Mouse (Mus musculus): ENCODE measurements at regions not wholly inside any gene's neighbourhood (a gene's known extent, or its start where the extent isn't known, plus 50 kb on each side); places are given as distances from the start of the nearest gene placed in this dataset.

GRCm38 (mm10) chr2:105521841-105522240 lies 122.7 kb upstream of the Rcn1 start:
- no peak for ATAC-seq (ENCODE audit: extremely low read depth, insufficient number of reproducible peaks, low FRiP score, poor library complexity, severe bottlenecking)

GRCm38 (mm10) chr2:105523297-105523802 lies 124.2 kb upstream of the Rcn1 start:
- no peak for ATAC-seq (ENCODE audit: extremely low read depth, insufficient number of reproducible peaks, low FRiP score, poor library complexity, severe bottlenecking)

GRCm38 (mm10) chr2:105525111-105525610 lies 126.0 kb upstream of the Rcn1 start:
- ATAC-seq (ENCODE audit: extremely low read depth, insufficient number of reproducible peaks, low FRiP score, poor library complexity, severe bottlenecking) = no peak

GRCm38 (mm10) chr2:105528535-105528934 lies 129.4 kb upstream of the Rcn1 start:
- ATAC-seq (ENCODE audit: extremely low read depth, insufficient number of reproducible peaks, low FRiP score, poor library complexity, severe bottlenecking) = no peak

GRCm38 (mm10) chr2:105544099-105544498 lies 124.6 kb upstream of the Pax6 start:
- ATAC-seq (ENCODE audit: extremely low read depth, insufficient number of reproducible peaks, low FRiP score, poor library complexity, severe bottlenecking) = no peak

GRCm38 (mm10) chr2:105552092-105552491 lies 116.6 kb upstream of the Pax6 start:
- ATAC-seq (ENCODE audit: extremely low read depth, insufficient number of reproducible peaks, low FRiP score, poor library complexity, severe bottlenecking) = no peak

GRCm38 (mm10) chr2:105586782-105587181 lies 81.9 kb upstream of the Pax6 start:
- ATAC-seq (ENCODE audit: extremely low read depth, insufficient number of reproducible peaks, low FRiP score, poor library complexity, severe bottlenecking) = no peak

- no peak for ATAC-seq (ENCODE audit: extremely low read depth, insufficient number of reproducible peaks, low FRiP score, poor library complexity, severe bottlenecking)
Observed at GRCm38 (mm10) chr2:105594131-105594530, 74.6 kb upstream of the Pax6 start.

GRCm38 (mm10) chr2:105604553-105605116 lies 64.1 kb upstream of the Pax6 start:
- no peak for ATAC-seq (ENCODE audit: extremely low read depth, insufficient number of reproducible peaks, low FRiP score, poor library complexity, severe bottlenecking)

GRCm38 (mm10) chr2:105607969-105608538 lies 60.6 kb upstream of the Pax6 start:
- ATAC-seq (ENCODE audit: extremely low read depth, insufficient number of reproducible peaks, low FRiP score, poor library complexity, severe bottlenecking) = no peak

GRCm38 (mm10) chr2:105608756-105609155 lies 59.9 kb upstream of the Pax6 start:
- no peak for ATAC-seq (ENCODE audit: extremely low read depth, insufficient number of reproducible peaks, low FRiP score, poor library complexity, severe bottlenecking)

- no peak for ATAC-seq (ENCODE audit: extremely low read depth, insufficient number of reproducible peaks, low FRiP score, poor library complexity, severe bottlenecking)
Observed at GRCm38 (mm10) chr2:105611014-105611413, 57.7 kb upstream of the Pax6 start.

- no peak for ATAC-seq (ENCODE audit: extremely low read depth, insufficient number of reproducible peaks, low FRiP score, poor library complexity, severe bottlenecking)
Observed at GRCm38 (mm10) chr2:105611651-105612050, 57.0 kb upstream of the Pax6 start.

GRCm38 (mm10) chr2:105612051-105612664 lies 56.5 kb upstream of the Pax6 start:
- ATAC-seq (ENCODE audit: extremely low read depth, insufficient number of reproducible peaks, low FRiP score, poor library complexity, severe bottlenecking) = no peak

- no peak for ATAC-seq (ENCODE audit: extremely low read depth, insufficient number of reproducible peaks, low FRiP score, poor library complexity, severe bottlenecking)
Observed at GRCm38 (mm10) chr2:105612706-105613105, 56.0 kb upstream of the Pax6 start.

GRCm38 (mm10) chr2:105613243-105613642 lies 55.5 kb upstream of the Pax6 start:
- ATAC-seq (ENCODE audit: extremely low read depth, insufficient number of reproducible peaks, low FRiP score, poor library complexity, severe bottlenecking) = no peak

- no peak for ATAC-seq (ENCODE audit: extremely low read depth, insufficient number of reproducible peaks, low FRiP score, poor library complexity, severe bottlenecking)
Observed at GRCm38 (mm10) chr2:105615891-105616733, 52.6 kb upstream of the Pax6 start.

Data from neutrophil, adult 5-6 weeks (primary cell).